ENCODE assay signal across 30 mouse cellular contexts in the genomic region with DNA sequence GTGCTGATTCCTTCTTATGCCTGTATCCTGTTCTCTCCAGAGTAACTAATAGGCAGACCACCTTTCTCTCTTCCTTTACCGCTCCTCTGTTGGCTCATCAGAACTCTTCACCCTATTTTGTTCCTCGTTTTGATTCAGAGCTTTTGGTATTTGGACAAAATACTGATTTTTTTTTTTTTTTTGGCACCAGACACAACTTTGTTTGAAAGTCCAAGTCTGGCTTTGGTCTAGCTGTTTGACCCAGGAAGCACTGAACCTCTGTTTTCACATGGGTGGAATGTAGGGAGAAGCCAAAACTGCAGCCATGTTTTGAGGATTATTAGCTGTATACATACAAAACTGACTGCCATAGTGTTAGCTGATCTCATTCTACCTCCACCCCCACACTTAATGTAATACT. TPM values are rescaled to one million over a fixed set of nuclear protein-coding genes. Genes with fewer than 3 reads are reported as not detected.
A peak's percentile ranks its signal among the peaks of the same experiment; 100 is the strongest.
DNase-seq lines count a peak whose midpoint lies in the region; ATAC-seq and TF ChIP-seq lines count a peak whose summit lies in the region.
"Had no signal": no experiment of that assay in that cellular context is flagged by ENCODE, and none has a peak within 500 bp of the region (broad histone marks: within the 10 kb centered on the region; RNA-seq: fewer than 3 reads in every experiment).

No protein-coding gene starts in this region.

- no peak for TF ChIP-seq CTCF in kidney, adult 2 months (conservative IDR thresholded peaks at IDR 0.05; ENCODE audit: insufficient read depth, insufficient read length, low read depth, low read length)
- TF ChIP-seq CTCF in kidney, postnatal 0 days (IDR thresholded peaks at IDR 0.05; ENCODE audit: low read depth): no peak
- TF ChIP-seq CTCF in lung, embryonic 14.5 days (IDR thresholded peaks at IDR 0.05; ENCODE audit: low read depth): no peak
- TF ChIP-seq CTCF in stomach, postnatal 0 days (IDR thresholded peaks at IDR 0.05; ENCODE audit: low read depth): no peak

- no peak overlapping the region for H3K4me2 ChIP-seq in kidney, embryonic 15.5 days
- no peak overlapping the region for H3K4me2 ChIP-seq in kidney, postnatal 0 days (ENCODE audit: low read length)
- H3K4me2 ChIP-seq in lung, embryonic 14.5 days: no peak overlapping the region
- H3K4me2 ChIP-seq in stomach, embryonic 16.5 days (ENCODE audit: low read depth, low read length): no peak overlapping the region
- H3K4me2 ChIP-seq in stomach, postnatal 0 days (replicated peaks; ENCODE audit: low read depth): no peak overlapping the region
- H3K4me2 ChIP-seq: embryonic facial prominence, embryonic 13.5 days; embryonic facial prominence, embryonic 15.5 days; forebrain, embryonic 12.5 days had no signal

- no peak for ATAC-seq in kidney, embryonic 15.5 days (replicated peaks; ENCODE audit: low FRiP score)
- ATAC-seq in kidney, postnatal 0 days (replicated peaks; ENCODE audit: low FRiP score, low read depth): no peak
- ATAC-seq in lung, embryonic 14.5 days (ENCODE audit: insufficient read depth): no peak
- ATAC-seq in stomach, embryonic 16.5 days (ENCODE audit: insufficient read depth, low FRiP score): no peak
- ATAC-seq in stomach, postnatal 0 days (ENCODE audit: low FRiP score, low TSS enrichment): no peak
- ATAC-seq: activated CD4-positive, CD25-positive, alpha-beta regulatory T cell, adult 4 months; CD4-positive, CD25-positive, alpha-beta regulatory T cell, adult 4 months; forebrain, embryonic 14.5 days; Patski had no signal

- no peak for TF ChIP-seq POLR2A in kidney, adult 2 months (IDR thresholded peaks at IDR 0.05; ENCODE audit: low read depth, low read length)

- peak; percentile 58 for DNase-seq in kidney, adult 2 months
- DNase-seq in kidney, postnatal 0 days (ENCODE audit: low spot score): peak; percentile 21
- no peak for DNase-seq in kidney, postnatal 25 days
- DNase-seq in lung, embryonic 14.5 days: peak; percentile 39
- no peak for DNase-seq in lung, postnatal 4 days
- DNase-seq in stomach, postnatal 0 days (ENCODE audit: low spot score): no peak
- DNase-seq: adrenal gland, adult 2 months; adrenal gland, postnatal 10 days; adrenal gland, postnatal 25 days; B cell, adult 2 months; cerebellum, adult 11 months; cerebellum, adult 18-20 months; cerebellum, adult 8-10 months; cerebellum, adult 9-11 months; cerebellum, postnatal 14 days; cerebellum, postnatal 36 days; embryo, embryonic 11 days had no signal

- peaks cover 18% of the 10 kb centered on the region; the same call in 1 of the 2 replicates for H3K4me1 ChIP-seq in kidney, adult 2 months (ENCODE audit: control insufficient read depth, insufficient read depth, low read length)
- peaks cover 7% of the 10 kb centered on the region; the same call in 1 of the 2 replicates for H3K4me1 ChIP-seq in kidney, embryonic 15.5 days
- peaks cover 7% of the 10 kb centered on the region; the same call in 1 of the 2 replicates for H3K4me1 ChIP-seq in kidney, postnatal 0 days (replicated peaks; ENCODE audit: insufficient read depth, low read length)
- H3K4me1 ChIP-seq in lung, embryonic 14.5 days (ENCODE audit: insufficient read depth): no peaks in the 10 kb centered on the region; the same call in 1 of the 2 replicates
- H3K4me1 ChIP-seq in stomach, embryonic 16.5 days (ENCODE audit: control insufficient read depth, insufficient read depth, low read length): peaks cover 11% of the 10 kb centered on the region
- H3K4me1 ChIP-seq in stomach, postnatal 0 days (replicated peaks; ENCODE audit: control insufficient read depth, insufficient read depth): 0 out of 2 replicates have a peak, but pooled peaks cover 4% of the 10 kb centered on the region
- H3K4me1 ChIP-seq: embryonic facial prominence, embryonic 15.5 days had no signal

- H3K36me3 ChIP-seq in kidney, adult 2 months (ENCODE audit: control insufficient read depth, insufficient read depth, low read length): no peaks in the 10 kb centered on the region
- H3K36me3 ChIP-seq in kidney, embryonic 15.5 days: 0 out of 2 replicates have a peak, but pooled peaks cover 3% of the 10 kb centered on the region
- 0 out of 2 replicates have a peak, but pooled peaks cover 3% of the 10 kb centered on the region for H3K36me3 ChIP-seq in kidney, postnatal 0 days (ENCODE audit: insufficient read depth, low read length)
- H3K36me3 ChIP-seq in lung, embryonic 14.5 days (ENCODE audit: insufficient read depth): no peaks in the 10 kb centered on the region
- no peaks in the 10 kb centered on the region for H3K36me3 ChIP-seq in stomach, embryonic 16.5 days (ENCODE audit: control insufficient read depth, insufficient read depth, low read length)
- no peaks in the 10 kb centered on the region for H3K36me3 ChIP-seq in stomach, postnatal 0 days (ENCODE audit: control insufficient read depth, insufficient read depth, low read length)

- no peak overlapping the region for H3K9ac ChIP-seq in kidney, embryonic 15.5 days
- no peak overlapping the region for H3K9ac ChIP-seq in kidney, postnatal 0 days (ENCODE audit: low read depth, low read length)
- no peak overlapping the region for H3K9ac ChIP-seq in lung, embryonic 14.5 days
- no peak overlapping the region for H3K9ac ChIP-seq in stomach, embryonic 16.5 days (ENCODE audit: low read length)
- H3K9ac ChIP-seq in stomach, postnatal 0 days (ENCODE audit: low read length): no peak overlapping the region
- H3K9ac ChIP-seq: embryonic facial prominence, embryonic 13.5 days; embryonic facial prominence, embryonic 15.5 days; forebrain, embryonic 12.5 days had no signal

- no peak for TF ChIP-seq EP300 in stomach, postnatal 0 days (optimal IDR thresholded peaks at IDR 0.05)

- H3K27ac ChIP-seq in kidney, adult 2 months (ENCODE audit: insufficient read depth, low read depth, low read length): peak overlapping the region; percentile 30
- H3K27ac ChIP-seq in kidney, embryonic 15.5 days: no peak overlapping the region
- no peak overlapping the region for H3K27ac ChIP-seq in kidney, postnatal 0 days
- H3K27ac ChIP-seq in lung, embryonic 14.5 days (ENCODE audit: low read depth): no peak overlapping the region
- peak overlapping the region; percentile 38; the same call in 1 of the 2 replicates for H3K27ac ChIP-seq in stomach, embryonic 16.5 days (ENCODE audit: low read length)
- no peak overlapping the region for H3K27ac ChIP-seq in stomach, postnatal 0 days (replicated peaks)
- H3K27ac ChIP-seq: embryonic facial prominence, embryonic 13.5 days; embryonic facial prominence, embryonic 15.5 days; forebrain, embryonic 10.5 days; forebrain, embryonic 12.5 days had no signal

- no peaks in the 10 kb centered on the region for H3K9me3 ChIP-seq in kidney, embryonic 15.5 days (replicated peaks)
- H3K9me3 ChIP-seq in kidney, postnatal 0 days (replicated peaks; ENCODE audit: low read length): no peaks in the 10 kb centered on the region
- H3K9me3 ChIP-seq in lung, embryonic 14.5 days (ENCODE audit: low read depth, low read length): no peaks in the 10 kb centered on the region
- H3K9me3 ChIP-seq in stomach, embryonic 16.5 days (replicated peaks; ENCODE audit: control insufficient read depth, low read length): no peaks in the 10 kb centered on the region
- no peaks in the 10 kb centered on the region for H3K9me3 ChIP-seq in stomach, postnatal 0 days (ENCODE audit: control insufficient read depth, low read length)
- H3K9me3 ChIP-seq: embryonic facial prominence, embryonic 13.5 days; embryonic facial prominence, embryonic 15.5 days; forebrain, embryonic 10.5 days; forebrain, embryonic 12.5 days; G1E had no signal

- H3K27me3 ChIP-seq in kidney, adult 2 months (replicated peaks; ENCODE audit: control insufficient read depth, insufficient read depth, low read length): no peaks in the 10 kb centered on the region
- H3K27me3 ChIP-seq in kidney, embryonic 15.5 days: no peaks in the 10 kb centered on the region
- no peaks in the 10 kb centered on the region for H3K27me3 ChIP-seq in kidney, postnatal 0 days (ENCODE audit: insufficient read depth, low read length)
- H3K27me3 ChIP-seq in lung, embryonic 14.5 days (ENCODE audit: insufficient read depth, low read length): no peaks in the 10 kb centered on the region
- no peaks in the 10 kb centered on the region for H3K27me3 ChIP-seq in stomach, embryonic 16.5 days (ENCODE audit: control insufficient read depth, insufficient read depth, low read length)
- H3K27me3 ChIP-seq in stomach, postnatal 0 days (ENCODE audit: control insufficient read depth, insufficient read depth, low read length): no peaks in the 10 kb centered on the region
- H3K27me3 ChIP-seq: CH12.LX; embryonic facial prominence, embryonic 13.5 days; embryonic facial prominence, embryonic 15.5 days; forebrain, embryonic 12.5 days; Patski had no signal

- WGBS in kidney, adult 2 months: 55% methylated on average over 2 of the region's 2 CpGs
- 85% methylated on average over 2 of the region's 2 CpGs for WGBS in kidney, embryonic 15.5 days
- 73% methylated on average over 2 of the region's 2 CpGs for WGBS in kidney, postnatal 0 days
- WGBS in lung, embryonic 14.5 days: 60% methylated on average over 2 of the region's 2 CpGs
- 63% methylated on average over 2 of the region's 2 CpGs for WGBS in stomach, embryonic 16.5 days
- WGBS in stomach, postnatal 0 days: 56% methylated on average over 2 of the region's 2 CpGs

- H3K4me3 ChIP-seq in kidney, adult 2 months (ENCODE audit: insufficient read depth, low read depth, low read length): no peak overlapping the region
- H3K4me3 ChIP-seq in kidney, embryonic 15.5 days (replicated peaks): no peak overlapping the region
- no peak overlapping the region for H3K4me3 ChIP-seq in kidney, postnatal 0 days (replicated peaks; ENCODE audit: low read depth, low read length)
- no peak overlapping the region for H3K4me3 ChIP-seq in lung, embryonic 14.5 days (ENCODE audit: low read depth, low read length)
- no peak overlapping the region for H3K4me3 ChIP-seq in stomach, embryonic 16.5 days (replicated peaks; ENCODE audit: low read length)
- H3K4me3 ChIP-seq in stomach, postnatal 0 days (ENCODE audit: low read depth, low read length): no peak overlapping the region
- H3K4me3 ChIP-seq: embryonic facial prominence, embryonic 13.5 days; embryonic facial prominence, embryonic 15.5 days; erythroblast, embryonic 14.5 days; forebrain, embryonic 10.5 days; forebrain, embryonic 12.5 days had no signal

RNA-seq across cellular contexts. Expression of gene Blzf1, which starts 17.6 kb away (rescaled TPM):
- polyA plus RNA-seq in kidney, adult 2 months (2012; rRNA removed): 5.4 and 6.0 TPM in 2 replicates
- polyA plus RNA-seq in kidney, embryonic 15.5 days (2015; fragmentation: Nextera tagmentation; extraction: Ambion mirVana): 30.9 and 32.7 TPM in 2 replicates
- polyA plus RNA-seq in kidney, postnatal 0 days (2015; fragmentation: Nextera tagmentation; extraction: Ambion mirVana): 25.0 and 29.7 TPM in 2 replicates
- polyA plus RNA-seq in lung, embryonic 14.5 days (2014; fragmentation: Nextera tagmentation; extraction: Ambion mirVana): 23.9 and 27.8 TPM in 2 replicates
- 34.3 and 39.2 TPM in 2 replicates for polyA plus RNA-seq in stomach, embryonic 16.5 days (2015; fragmentation: Nextera tagmentation; extraction: Ambion mirVana)
- polyA plus RNA-seq in stomach, postnatal 0 days (2015; fragmentation: Nextera tagmentation; extraction: Ambion mirVana): 48.7 and 50.5 TPM in 2 replicates

RNA-seq across cellular contexts. Expression of gene Nme7, which starts 21.0 kb away (rescaled TPM):
- polyA plus RNA-seq in kidney, adult 2 months (2012; rRNA removed): 12.8 and 14.8 TPM in 2 replicates
- 48.6 and 51.2 TPM in 2 replicates for polyA plus RNA-seq in kidney, embryonic 15.5 days (2015; fragmentation: Nextera tagmentation; extraction: Ambion mirVana)
- polyA plus RNA-seq in kidney, postnatal 0 days (2015; fragmentation: Nextera tagmentation; extraction: Ambion mirVana): 41.7 and 42.0 TPM in 2 replicates
- 32.6 and 32.9 TPM in 2 replicates for polyA plus RNA-seq in lung, embryonic 14.5 days (2014; fragmentation: Nextera tagmentation; extraction: Ambion mirVana)
- polyA plus RNA-seq in stomach, embryonic 16.5 days (2015; fragmentation: Nextera tagmentation; extraction: Ambion mirVana): 30.3 and 33.8 TPM in 2 replicates
- 14.9 and 17.8 TPM in 2 replicates for polyA plus RNA-seq in stomach, postnatal 0 days (2015; fragmentation: Nextera tagmentation; extraction: Ambion mirVana)

RNA-seq across cellular contexts. Expression of gene Ccdc181, which starts 49.5 kb away (rescaled TPM):
- 6.7 and 8.8 TPM in 2 replicates for polyA plus RNA-seq in kidney, adult 2 months (2012; rRNA removed)
- 11.0 and 11.4 TPM in 2 replicates for polyA plus RNA-seq in kidney, embryonic 15.5 days (2015; fragmentation: Nextera tagmentation; extraction: Ambion mirVana)
- polyA plus RNA-seq in kidney, postnatal 0 days (2015; fragmentation: Nextera tagmentation; extraction: Ambion mirVana): 15.7 and 16.6 TPM in 2 replicates
- polyA plus RNA-seq in lung, embryonic 14.5 days (2014; fragmentation: Nextera tagmentation; extraction: Ambion mirVana): 5.0 and 6.0 TPM in 2 replicates
- polyA plus RNA-seq in stomach, embryonic 16.5 days (2015; fragmentation: Nextera tagmentation; extraction: Ambion mirVana): 10.8 and 11.5 TPM in 2 replicates
- 7.5 and 8.6 TPM in 2 replicates for polyA plus RNA-seq in stomach, postnatal 0 days (2015; fragmentation: Nextera tagmentation; extraction: Ambion mirVana)

Comparison
In these comparisons a context has a peak if more than half of its experiments do, and no peak if none do; other contexts are left out.
1. DNase-seq: peak in kidney, adult 2 months (single experiment), kidney, postnatal 0 days (single experiment) and lung, embryonic 14.5 days (single experiment); none in kidney, postnatal 25 days (0 of 2), lung, postnatal 4 days (0 of 2) and stomach, postnatal 0 days (single experiment).
2. H3K27ac ChIP-seq: peak in kidney, adult 2 months (single experiment) and stomach, embryonic 16.5 days (single experiment); none in kidney, embryonic 15.5 days (single experiment), kidney, postnatal 0 days (single experiment), lung, embryonic 14.5 days (single experiment) and stomach, postnatal 0 days (single experiment).